Mouse (Mus musculus): Measurements from ENCODE around the gene Opa3. TPM values are rescaled to one million over a fixed set of nuclear protein-coding genes. Genes with fewer than 3 reads are reported as not detected.

Opa3 gene
- 10 to 100 TPM; 22.5 to 24.0 TPM for total RNA-seq (2023)

DNA sequence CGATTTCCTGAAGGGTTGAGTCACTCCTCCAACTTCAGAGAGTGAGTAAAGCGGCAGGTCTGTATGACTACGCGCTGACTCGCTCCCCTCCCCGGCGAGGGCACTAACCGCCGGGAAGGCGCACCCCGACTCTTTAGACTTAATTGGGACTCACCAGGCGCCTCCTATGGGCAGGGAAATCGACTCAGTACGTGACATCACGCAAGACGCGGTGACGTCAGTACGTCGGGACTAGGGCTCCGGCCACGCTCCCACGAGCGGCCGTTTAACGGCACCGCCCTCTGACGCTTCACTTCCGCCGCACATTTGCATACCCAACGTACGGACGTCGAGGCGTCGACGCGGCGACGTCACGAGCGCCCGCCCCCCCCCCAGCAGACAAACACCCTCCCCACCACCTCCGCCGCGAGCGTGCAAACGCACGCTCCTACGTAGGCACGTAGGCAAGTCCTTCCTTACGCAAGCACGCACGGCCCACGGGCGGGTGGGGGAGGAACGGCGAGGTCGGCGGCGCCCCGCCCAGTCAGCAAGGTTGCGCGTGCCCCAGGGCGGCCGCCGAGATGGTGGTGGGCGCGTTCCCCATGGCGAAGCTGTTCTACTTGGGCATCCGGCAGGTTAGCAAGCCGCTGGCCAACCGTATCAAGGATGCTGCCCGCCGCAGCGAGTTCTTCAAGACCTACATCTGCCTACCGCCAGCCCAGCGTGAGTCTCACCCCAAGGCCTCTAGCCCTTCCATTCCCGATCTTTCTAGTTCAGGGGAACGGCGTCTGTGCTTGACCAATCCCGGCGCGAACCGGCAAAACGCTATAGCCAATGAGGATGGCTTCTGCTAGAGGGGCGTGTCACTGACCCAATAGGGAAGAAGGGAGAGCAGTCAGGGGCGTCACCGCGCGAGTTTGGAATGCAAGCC is at the start of gene Opa3:
Gene Opa3, plus strand, starts transcription at position 452 of the 910 bp plus-strand sequence.

DNA sequence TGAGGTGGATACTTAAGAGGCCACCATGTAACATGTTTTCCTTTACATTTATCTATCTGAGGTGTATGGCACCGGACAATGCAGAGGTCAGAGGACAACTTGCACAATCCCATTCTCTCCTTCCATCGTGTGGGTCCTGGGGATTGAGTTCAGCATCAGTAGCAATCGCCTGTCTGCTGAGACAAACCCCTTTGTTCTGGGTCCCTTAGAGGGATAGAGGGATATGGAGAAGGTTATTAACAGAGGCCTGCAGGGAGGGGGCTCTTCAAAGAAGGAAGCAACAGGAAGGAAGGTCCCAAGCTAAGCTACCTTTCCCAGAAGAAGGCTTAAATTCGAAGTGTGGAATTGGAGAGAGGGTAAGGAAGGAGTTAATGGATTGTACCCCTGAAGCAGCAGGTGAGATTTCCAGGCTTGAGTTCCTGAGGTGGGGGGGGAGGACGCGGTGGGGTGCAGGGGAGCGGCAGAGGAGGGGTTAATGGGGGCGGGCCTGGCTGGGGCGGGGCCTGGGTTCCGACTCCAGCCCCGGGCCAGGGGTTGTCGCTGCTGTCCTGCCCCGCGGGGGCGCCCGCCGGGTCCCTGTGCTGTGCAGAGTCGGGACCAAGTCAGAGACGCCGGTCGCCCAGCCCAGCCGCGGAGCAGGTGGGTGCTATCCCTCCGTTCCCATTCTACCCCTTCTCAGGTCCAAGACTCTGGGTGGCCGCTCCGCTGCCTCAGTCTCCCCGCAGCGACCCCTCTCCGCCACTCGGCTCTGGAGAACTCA is 16.0 kb upstream of the Opa3 start, which contains the start of gene Gpr4:
Gene Gpr4, plus strand, starts transcription at position 543 of the 760 bp plus-strand sequence.

DNA sequence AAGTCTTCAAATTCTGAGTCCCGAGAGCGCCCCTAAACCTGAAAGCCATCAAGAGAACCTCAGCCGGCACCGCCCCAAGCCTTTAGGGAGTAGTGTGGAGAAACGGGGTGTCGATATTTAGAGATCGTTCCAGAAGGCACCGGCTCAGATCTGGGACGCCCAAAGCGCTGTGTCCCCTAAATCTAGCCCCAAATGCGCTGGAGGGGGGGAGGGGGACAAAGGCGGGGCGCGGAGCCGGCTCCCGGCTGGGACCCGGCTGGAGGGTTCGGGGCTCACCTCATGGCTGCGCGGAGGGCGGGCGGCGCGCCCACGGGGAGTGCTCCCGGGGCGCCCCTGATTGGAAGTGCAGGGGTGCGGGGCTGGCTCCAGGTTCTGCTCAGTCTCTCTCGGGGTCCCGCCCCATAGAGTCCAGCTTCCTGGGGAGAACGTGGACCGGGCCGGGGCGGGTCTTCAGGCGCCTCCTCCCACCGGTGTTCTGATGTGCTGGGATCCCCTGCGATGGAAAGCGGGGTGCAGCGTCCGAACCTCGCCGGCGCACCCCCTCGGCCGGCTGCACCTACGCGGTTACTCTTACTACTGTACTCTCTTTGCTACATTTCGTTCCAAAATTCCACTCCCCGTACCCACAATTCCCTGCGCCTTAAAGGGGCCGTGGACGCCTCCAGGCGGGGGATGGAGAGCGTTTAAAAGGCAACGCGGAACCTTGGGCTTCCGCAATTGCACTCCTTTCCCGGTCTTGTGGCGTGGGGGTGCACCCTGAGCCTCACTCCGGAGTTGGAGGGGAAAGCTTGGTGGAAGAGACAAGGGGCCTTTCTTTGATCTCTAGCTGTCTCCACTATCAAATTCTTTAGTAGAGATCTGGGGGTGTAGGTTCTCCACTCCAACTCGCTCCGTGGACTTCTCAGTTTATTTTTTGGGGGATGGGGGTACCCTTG is 43.4 kb downstream of the Opa3 start, which contains the start of gene Vasp:
Gene Vasp, minus strand, starts transcription at position 580 of the 935 bp plus-strand sequence.

DNA sequence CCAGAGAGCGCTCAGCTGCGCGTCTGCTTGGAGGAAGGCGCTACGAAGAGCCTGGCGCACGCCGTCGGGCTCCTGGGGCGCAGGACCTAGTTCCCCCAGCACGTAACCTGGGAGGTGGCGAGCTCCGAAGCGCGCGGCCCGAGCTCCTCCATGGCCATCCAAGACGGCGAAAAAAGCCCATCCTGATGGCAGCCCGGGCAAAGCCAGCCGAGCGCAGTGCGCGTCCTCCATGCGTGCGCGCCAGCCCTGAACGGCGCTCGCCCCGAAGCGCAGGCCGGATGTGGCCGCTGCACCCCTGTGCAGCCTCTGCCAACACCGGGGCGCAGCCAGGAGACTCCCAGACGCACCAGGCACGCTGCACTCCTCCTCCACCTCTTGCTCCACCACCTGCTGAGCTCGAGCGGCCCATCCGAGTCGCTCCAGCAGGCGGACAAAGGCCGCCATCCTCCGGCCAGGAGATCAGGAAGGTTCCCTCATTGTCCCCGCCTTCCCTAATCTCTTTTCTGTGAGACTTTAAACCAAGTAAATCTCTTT is 51.5 kb downstream of the Opa3 start, which contains the start of gene Ppm1n:
Gene Ppm1n, minus strand, starts transcription at position 484 of the 534 bp plus-strand sequence.

DNA sequence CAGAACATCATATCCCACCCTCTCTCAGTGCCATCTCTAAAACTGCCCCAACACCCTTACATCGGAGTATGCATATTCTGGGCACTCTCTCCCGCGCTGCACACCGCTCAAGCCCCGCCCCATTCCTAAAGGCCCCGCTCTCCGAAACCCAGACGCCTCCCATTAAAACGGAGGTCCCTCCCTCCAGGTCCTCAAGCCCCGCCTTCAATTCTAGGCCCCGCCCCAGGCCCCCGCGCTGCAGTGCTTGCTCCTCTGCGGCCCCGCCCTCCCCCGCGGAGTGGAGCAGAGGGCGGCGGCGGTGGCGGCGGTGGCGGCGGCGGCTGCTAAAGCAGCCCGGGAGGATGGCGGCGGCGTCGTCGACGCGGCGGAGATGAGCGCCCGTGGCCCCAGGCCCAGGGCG is 54.3 kb downstream of the Opa3 start, which contains the start of gene Rtn2:
Gene Rtn2, plus strand, starts transcription at position 240 of the 400 bp plus-strand sequence.

Other genes starting within 250 kb of the Opa3 start
- not detected for gene Nanos2, start 240.9 kb upstream of the Opa3 start, total RNA-seq (2023)
- gene Mypop, start 237.1 kb upstream of the Opa3 start, total RNA-seq (2023): under 1 TPM; 0.24 to 0.35 TPM
- gene Irf2bp1, start 224.3 kb upstream of the Opa3 start, total RNA-seq (2023): 10 to 100 TPM; 15.4 to 18.3 TPM
- gene Foxa3, start 204.8 kb upstream of the Opa3 start, total RNA-seq (2023): not detected
- 10 to 100 TPM; 55.4 to 60.6 TPM for gene Sympk, start 204.0 kb upstream of the Opa3 start, total RNA-seq (2023)
- gene Rsph6a, start 173.6 kb upstream of the Opa3 start, total RNA-seq (2023): not detected
- gene Dmwd, start 152.1 kb upstream of the Opa3 start, total RNA-seq (2023): 10 to 100 TPM; 13.9 to 23.0 TPM
- gene Dmpk, start 144.5 kb upstream of the Opa3 start, total RNA-seq (2023): 1 to 10 TPM; 4.6 to 7.9 TPM
- gene Six5, start 133.7 kb upstream of the Opa3 start, total RNA-seq (2023): 1 to 10 TPM in 1 of 2 experiments, under 1 TPM in 1; 0.35 to 1.1 TPM
- not detected for gene Gm4969, start 110.0 kb upstream of the Opa3 start, total RNA-seq (2023)
- gene Fbxo46, start 108.5 kb upstream of the Opa3 start, total RNA-seq (2023): 10 to 100 TPM; 16.2 to 16.6 TPM
- gene Qpctl, start 79.0 kb upstream of the Opa3 start, total RNA-seq (2023): 10 to 100 TPM; 10.4 to 10.8 TPM
- gene Snrpd2, start 78.6 kb upstream of the Opa3 start, total RNA-seq (2023): 10 to 100 TPM; 44.8 to 49.2 TPM
- gene Gipr, start 62.2 kb upstream of the Opa3 start, total RNA-seq (2023): not detected
- gene Eml2, start 51.9 kb upstream of the Opa3 start, total RNA-seq (2023): 10 to 100 TPM; 59.9 to 73.3 TPM
- gene Gpr4, start 15.8 kb upstream of the Opa3 start, total RNA-seq (2023): not detected
- gene Vasp, start 43.5 kb downstream of the Opa3 start, total RNA-seq (2023): 100 to 1,000 TPM; 586 to 605 TPM
- gene Ppm1n, start 51.7 kb downstream of the Opa3 start, total RNA-seq (2023): 1 to 10 TPM in 1 of 2 experiments, not detected in 1; 2.1 TPM
- gene Rtn2, start 54.3 kb downstream of the Opa3 start, total RNA-seq (2023): not detected
- 1,000 to 10,000 TPM; 1,994 to 3,359 TPM for gene Fosb, start 81.7 kb downstream of the Opa3 start, total RNA-seq (2023)
- 10 to 100 TPM; 16.8 to 19.7 TPM for gene Ercc1, start 116.4 kb downstream of the Opa3 start, total RNA-seq (2023)
- gene Cd3eap, start 131.1 kb downstream of the Opa3 start, total RNA-seq (2023): 1 to 10 TPM; 5.5 to 5.8 TPM
- gene Ppp1r13l, start 131.4 kb downstream of the Opa3 start, total RNA-seq (2023): 1 to 10 TPM; 2.9 to 5.6 TPM
- 10 to 100 TPM; 13.2 to 23.6 TPM for gene Ercc2, start 153.7 kb downstream of the Opa3 start, total RNA-seq (2023)
- not detected for gene Klc3, start 175.8 kb downstream of the Opa3 start, total RNA-seq (2023)
- 1 to 10 TPM; 3.4 to 4.7 TPM for gene Ckm, start 176.4 kb downstream of the Opa3 start, total RNA-seq (2023)
- 10 to 100 TPM; 26.4 to 28.6 TPM for gene Mark4, start 230.5 kb downstream of the Opa3 start, total RNA-seq (2023)
- under 1 TPM; 0.24 to 0.35 TPM for gene Exoc3l2, start 235.0 kb downstream of the Opa3 start, total RNA-seq (2023)